Mouse (Mus musculus) heart, embryonic 15.5 days (tissue): Measurements from ENCODE around the gene Mroh2a. TPM values are rescaled to one million over a fixed set of nuclear protein-coding genes. Genes with fewer than 3 reads are reported as not detected.
A peak's percentile ranks its signal among the peaks of the same experiment; 100 is the strongest.

Experiments used
- ATAC-seq: fragments of 200-750 bp; cut with Nextera tagmentation; replicated peaks from 2 replicates; pipeline ENCODE4 v1.8.0; 2017; ENCODE audit warnings: low read depth, moderate TSS enrichment; ENCODE audit not compliant: insufficient number of reproducible peaks, insufficient read depth, low FRiP score
- H3K27ac ChIP-seq: fragments of 300-500 bp; sonication (generic); 2 replicates; pipeline ENCODE4 v1.5.1; 2015; ENCODE audit warnings: mild to moderate bottlenecking, inconsistent platforms
- H3K27me3 ChIP-seq: fragments of 300-500 bp; sonication (generic); 2 replicates; pipeline ENCODE4 v1.6.1; 2015; ENCODE audit warnings: inconsistent platforms
- H3K36me3 ChIP-seq: fragments of 300-500 bp; sonication (generic); 2 replicates; pipeline ENCODE4 v1.6.1; 2015; ENCODE audit warnings: mild to moderate bottlenecking, inconsistent platforms
- H3K4me1 ChIP-seq: fragments of 300-500 bp; sonication (generic); replicated peaks from 2 replicates; pipeline ENCODE4 v1.6.1; 2015; ENCODE audit warnings: inconsistent platforms
- H3K4me2 ChIP-seq: fragments of 300-500 bp; sonication (generic); 2 replicates; pipeline ENCODE4 v1.6.1; 2015; ENCODE audit warnings: inconsistent platforms, mild to moderate bottlenecking, moderate library complexity
- H3K4me3 ChIP-seq: fragments of 300-500 bp; sonication (generic); 2 replicates; pipeline ENCODE4 v1.5.1; 2015; ENCODE audit warnings: mild to moderate bottlenecking, inconsistent platforms
- H3K9ac ChIP-seq: fragments of 300-500 bp; sonication (generic); 2 replicates; pipeline ENCODE4 v1.6.1; 2015; ENCODE audit warnings: mild to moderate bottlenecking, inconsistent platforms
- H3K9me3 ChIP-seq: fragments of 300-500 bp; sonication (generic); replicated peaks from 2 replicates; pipeline ENCODE4 v1.6.1; 2016; ENCODE audit warnings: inconsistent platforms
- WGBS: fragments of 180-500 bp; shearing (Covaris S2); methylation state at CpG from one replicate; pipeline ENCODE4 v1.1.7; 2015; ENCODE audit warnings: mixed read lengths; 5-methylcytosine and 5-hydroxymethylcytosine counted together
- polyA plus RNA-seq: library from polyadenylated mRNA; unstranded; fragments of >200 nt; fragmentation: Nextera tagmentation; extraction: Ambion mirVana; gene quantifications from 2 replicates; pipeline ENCODE4 v1.2.1, GENCODE M21; 2015

Mroh2a gene
- polyA plus RNA-seq, 1 experiment from 2014 or later: 0.60 TPM

DNA sequence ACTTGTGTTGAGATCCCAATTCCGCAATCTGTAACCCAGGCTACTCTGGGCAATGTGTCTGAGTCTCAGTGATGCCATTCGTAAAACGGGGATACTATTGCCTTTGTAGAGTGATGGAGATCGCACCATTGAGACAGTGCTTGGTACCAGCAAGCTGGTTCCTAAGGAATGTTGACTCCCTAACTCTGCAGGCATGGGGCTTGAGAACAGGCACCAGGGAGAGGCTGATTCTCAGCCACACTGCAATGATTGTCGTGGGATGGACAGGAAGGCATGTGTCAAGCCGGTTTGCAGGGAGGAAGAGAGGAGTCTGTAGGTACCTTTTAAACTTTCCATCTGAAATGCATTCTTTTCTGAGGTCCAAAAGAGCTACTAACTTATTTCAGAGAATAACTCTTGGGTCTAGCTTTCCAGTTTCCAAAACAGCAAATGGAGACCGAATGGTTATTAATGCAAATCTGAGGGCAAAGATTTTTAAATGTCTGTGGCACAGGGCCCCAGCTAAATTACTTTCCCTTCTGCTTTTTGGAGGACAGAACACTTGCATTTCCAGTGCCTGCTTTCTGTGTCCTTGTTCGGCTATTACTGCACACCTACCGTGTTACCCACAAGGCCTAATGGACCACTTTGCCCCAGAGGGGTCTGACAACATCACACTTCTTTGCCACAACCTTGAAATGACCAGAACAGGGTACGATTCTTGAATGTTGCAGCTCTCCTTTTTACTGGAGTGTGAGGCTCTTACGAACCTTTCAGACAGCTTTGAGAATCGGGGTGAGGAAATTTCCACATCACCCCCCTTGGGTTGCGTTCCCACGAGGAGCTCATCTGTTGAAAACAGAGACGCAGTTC is 56.8 kb downstream of the Mroh2a start:
- Histone ChIP-seq H3K27me3 (no peaks in the 10 kb centered on the region), H3K9ac (no peak overlapping the region), H3K4me1 (no peaks in the 10 kb centered on the region), H3K9me3 (peaks cover 6% of the 10 kb centered on the region; the same call in 1 of the 2 replicates), H3K27ac (no peak overlapping the region), H3K4me3 (no peak overlapping the region), H3K4me2 (no peak overlapping the region), H3K36me3 (no peaks in the 10 kb centered on the region)
- no peak for ATAC-seq
- WGBS: 72% methylated on average over 15 of the region's 15 CpGs

- Histone ChIP-seq H3K4me2 (no peak overlapping the region), H3K36me3 (no peaks in the 10 kb centered on the region), H3K4me3 (no peak overlapping the region), H3K27ac (no peak overlapping the region), H3K27me3 (no peaks in the 10 kb centered on the region), H3K4me1 (no peaks in the 10 kb centered on the region), H3K9ac (no peak overlapping the region), H3K9me3 (peaks cover 6% of the 10 kb centered on the region; the same call in 1 of the 2 replicates)
- WGBS: 54% methylated on average over 10 of the region's 10 CpGs
- ATAC-seq: peak; percentile 6; the same call in 1 of the 2 replicates
Measured at GRCm38 (mm10) chr1:88284228-88284945, 57.6 kb downstream of the Mroh2a start.

DNA sequence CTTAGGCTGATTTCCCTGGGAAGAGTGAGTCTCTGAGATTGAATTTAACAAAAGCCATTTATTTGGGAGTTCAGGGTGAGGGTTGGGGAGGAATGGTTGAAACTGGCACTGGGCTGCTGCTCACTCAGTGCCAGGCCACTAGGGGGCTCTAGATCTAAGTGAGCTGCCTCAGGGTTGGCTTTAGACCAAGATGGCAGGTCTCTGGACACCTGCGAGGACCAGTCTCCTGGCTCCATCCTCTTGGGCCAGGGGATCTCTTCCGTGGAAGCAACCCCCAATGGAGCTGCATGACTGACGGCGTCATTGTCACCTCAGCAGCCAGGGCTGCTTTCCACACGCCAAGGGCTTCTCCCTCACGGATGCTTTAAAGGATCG is 58.1 kb downstream of the Mroh2a start:
- no peak for ATAC-seq
- Histone ChIP-seq H3K4me1 (no peaks in the 10 kb centered on the region), H3K4me2 (no peak overlapping the region), H3K27me3 (no peaks in the 10 kb centered on the region), H3K4me3 (no peak overlapping the region), H3K27ac (no peak overlapping the region), H3K9me3 (peaks cover 6% of the 10 kb centered on the region; the same call in 1 of the 2 replicates), H3K9ac (no peak overlapping the region), H3K36me3 (no peaks in the 10 kb centered on the region)
- 59% methylated on average over 7 of the region's 7 CpGs for WGBS

DNA sequence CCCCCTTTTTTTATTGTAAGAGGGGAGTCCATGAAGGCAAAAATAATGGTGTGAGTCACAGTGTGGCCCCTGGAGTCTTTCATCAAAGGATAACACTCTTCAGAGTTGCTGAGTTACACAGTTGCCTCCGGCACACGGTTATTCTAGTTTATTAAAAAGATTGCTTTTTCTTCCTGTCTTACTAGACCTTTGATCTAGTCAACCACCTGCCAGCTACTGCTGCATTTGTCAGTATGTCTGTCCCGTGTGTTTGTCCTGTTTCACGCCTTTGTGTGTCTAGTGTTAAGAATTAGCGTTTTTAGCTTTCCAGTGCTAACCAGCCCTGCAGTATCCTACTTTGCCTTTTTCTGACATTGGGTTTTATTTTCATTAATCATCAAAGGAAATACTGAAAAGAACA is 58.9 kb downstream of the Mroh2a start:
- no peak overlapping the region for H3K27ac ChIP-seq
- no peaks in the 10 kb centered on the region for H3K36me3 ChIP-seq
- peaks cover 6% of the 10 kb centered on the region; the same call in 1 of the 2 replicates for H3K9me3 ChIP-seq
- H3K4me3 ChIP-seq: no peak overlapping the region
- H3K4me2 ChIP-seq: no peak overlapping the region
- 62% methylated on average over 5 of the region's 5 CpGs for WGBS
- H3K4me1 ChIP-seq: no peaks in the 10 kb centered on the region
- H3K9ac ChIP-seq: no peak overlapping the region
- no peaks in the 10 kb centered on the region for H3K27me3 ChIP-seq
- ATAC-seq: no peak

DNA sequence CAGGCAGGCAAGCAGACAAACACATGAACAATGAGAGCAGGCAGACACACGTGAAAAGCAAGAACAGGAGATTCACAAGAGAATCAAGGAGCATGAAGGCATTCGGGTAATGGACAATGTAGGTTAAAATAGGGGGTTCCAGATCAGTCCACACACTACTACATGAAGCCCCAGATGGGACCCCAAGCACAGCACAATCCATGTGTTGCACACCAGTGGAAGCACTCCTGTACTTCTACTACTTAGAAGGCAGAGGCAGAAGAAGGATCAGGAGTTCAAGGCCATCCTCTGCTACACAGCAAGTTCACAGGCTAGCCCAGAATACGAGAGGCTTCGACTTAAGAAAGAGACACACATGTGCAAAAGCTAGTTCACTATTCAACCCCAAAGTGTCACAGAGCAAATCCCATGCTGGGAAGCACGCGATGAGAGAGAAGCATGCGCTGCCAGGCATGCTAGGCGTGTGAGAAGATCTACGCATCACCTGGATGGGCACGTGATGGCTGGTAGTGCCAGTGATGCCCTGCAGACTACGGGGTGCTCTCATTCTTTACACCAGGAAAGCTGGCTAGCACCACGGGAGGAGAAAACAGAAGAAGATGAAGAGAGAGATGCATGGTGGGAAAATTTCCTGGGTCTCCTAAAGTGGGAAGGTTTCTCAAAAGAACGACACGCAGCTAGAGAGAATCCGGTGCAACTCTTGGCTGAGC is 59.5 kb downstream of the Mroh2a start:
- Histone ChIP-seq H3K36me3 (no peaks in the 10 kb centered on the region), H3K9ac (no peak overlapping the region), H3K9me3 (peaks cover 6% of the 10 kb centered on the region; the same call in 1 of the 2 replicates), H3K4me3 (no peak overlapping the region), H3K4me2 (no peak overlapping the region), H3K4me1 (no peaks in the 10 kb centered on the region), H3K27ac (no peak overlapping the region), H3K27me3 (no peaks in the 10 kb centered on the region)
- ATAC-seq: no peak
- 74% methylated on average over 15 of the region's 15 CpGs for WGBS

DNA sequence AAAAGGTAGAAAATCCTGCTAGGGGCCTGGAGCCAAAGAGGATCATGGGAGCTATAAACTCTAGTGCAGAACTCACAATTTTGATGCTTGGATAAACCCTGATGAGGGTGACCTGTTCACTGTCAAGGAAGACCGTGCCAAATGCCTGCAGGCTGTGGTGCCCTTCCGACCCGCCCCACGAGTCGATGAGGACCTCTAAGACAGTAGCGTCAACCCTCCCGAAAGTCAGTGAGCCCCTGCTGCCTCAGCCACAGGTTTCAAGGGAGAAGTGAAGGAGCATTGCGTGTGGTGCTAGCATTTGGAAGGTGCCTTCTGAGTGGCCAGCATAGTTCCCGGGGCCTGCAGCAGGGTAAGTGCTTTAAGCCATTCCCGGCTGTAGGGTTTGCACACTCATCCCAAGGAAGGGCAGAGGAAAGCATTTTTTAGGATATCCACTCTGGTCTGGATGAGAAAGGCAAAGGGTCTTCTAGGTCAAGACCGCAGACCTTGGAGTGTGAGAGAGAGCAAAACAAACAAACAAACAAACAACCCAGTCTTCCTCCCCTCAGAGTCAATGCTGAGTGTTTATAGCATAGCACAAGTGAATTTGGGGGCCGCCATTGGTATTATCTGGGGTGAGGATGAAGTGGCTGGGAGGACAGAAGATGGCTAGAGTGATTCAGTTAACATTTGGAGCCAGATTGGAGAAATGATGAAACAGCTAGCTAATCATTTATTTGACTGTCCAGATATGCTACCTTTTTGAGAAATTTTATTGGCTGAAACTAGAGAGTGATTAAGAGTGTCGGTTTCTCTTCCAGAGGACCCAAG is 60.3 kb downstream of the Mroh2a start:
- Histone ChIP-seq H3K9ac (no peak overlapping the region), H3K4me1 (no peaks in the 10 kb centered on the region), H3K4me3 (no peak overlapping the region), H3K9me3 (peaks cover 6% of the 10 kb centered on the region; the same call in 1 of the 2 replicates), H3K4me2 (no peak overlapping the region), H3K36me3 (no peaks in the 10 kb centered on the region), H3K27ac (no peak overlapping the region), H3K27me3 (no peaks in the 10 kb centered on the region)
- WGBS: 67% methylated on average over 13 of the region's 13 CpGs
- no peak for ATAC-seq

DNA sequence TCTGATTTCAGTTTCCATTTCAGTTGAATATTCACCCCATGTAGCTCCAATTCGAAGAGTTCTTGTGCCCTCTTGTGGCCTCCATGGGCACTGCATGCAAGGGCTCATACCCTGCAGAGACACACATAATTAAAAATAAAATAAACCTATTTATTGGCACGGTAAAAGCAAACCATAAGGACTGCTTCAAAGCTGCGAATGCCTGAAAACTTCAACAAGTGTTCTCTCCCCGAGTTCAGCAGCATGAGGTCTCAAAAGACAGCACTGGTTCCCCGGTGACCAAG is 60.9 kb downstream of the Mroh2a start:
- WGBS: 30% methylated on average over 5 of the region's 5 CpGs
- H3K27ac ChIP-seq: no peak overlapping the region
- H3K9ac ChIP-seq: no peak overlapping the region
- no peak overlapping the region for H3K4me2 ChIP-seq
- ATAC-seq: no peak
- H3K4me1 ChIP-seq: no peaks in the 10 kb centered on the region
- no peak overlapping the region for H3K4me3 ChIP-seq
- peaks cover 6% of the 10 kb centered on the region; the same call in 1 of the 2 replicates for H3K9me3 ChIP-seq
- no peaks in the 10 kb centered on the region for H3K27me3 ChIP-seq
- no peaks in the 10 kb centered on the region for H3K36me3 ChIP-seq

- WGBS: 32% methylated on average over 3 of the region's 3 CpGs
- no peak overlapping the region for H3K4me3 ChIP-seq
- H3K27ac ChIP-seq: no peak overlapping the region
- no peak overlapping the region for H3K9ac ChIP-seq
- no peaks in the 10 kb centered on the region for H3K27me3 ChIP-seq
- no peak for ATAC-seq
- no peak overlapping the region for H3K4me2 ChIP-seq
- H3K4me1 ChIP-seq: no peaks in the 10 kb centered on the region
- H3K36me3 ChIP-seq: no peaks in the 10 kb centered on the region
- peaks cover 6% of the 10 kb centered on the region; the same call in 1 of the 2 replicates for H3K9me3 ChIP-seq
Measured at GRCm38 (mm10) chr1:88288056-88288788, 61.4 kb downstream of the Mroh2a start.

- Histone ChIP-seq H3K9me3 (peaks cover 6% of the 10 kb centered on the region; the same call in 1 of the 2 replicates), H3K9ac (no peak overlapping the region), H3K4me2 (no peak overlapping the region), H3K27ac (no peak overlapping the region), H3K4me3 (no peak overlapping the region), H3K27me3 (no peaks in the 10 kb centered on the region), H3K4me1 (no peaks in the 10 kb centered on the region), H3K36me3 (no peaks in the 10 kb centered on the region)
- no peak for ATAC-seq
- WGBS: 63% methylated on average over 3 of the region's 3 CpGs
Measured at GRCm38 (mm10) chr1:88288789-88289127, 62.0 kb downstream of the Mroh2a start.

DNA sequence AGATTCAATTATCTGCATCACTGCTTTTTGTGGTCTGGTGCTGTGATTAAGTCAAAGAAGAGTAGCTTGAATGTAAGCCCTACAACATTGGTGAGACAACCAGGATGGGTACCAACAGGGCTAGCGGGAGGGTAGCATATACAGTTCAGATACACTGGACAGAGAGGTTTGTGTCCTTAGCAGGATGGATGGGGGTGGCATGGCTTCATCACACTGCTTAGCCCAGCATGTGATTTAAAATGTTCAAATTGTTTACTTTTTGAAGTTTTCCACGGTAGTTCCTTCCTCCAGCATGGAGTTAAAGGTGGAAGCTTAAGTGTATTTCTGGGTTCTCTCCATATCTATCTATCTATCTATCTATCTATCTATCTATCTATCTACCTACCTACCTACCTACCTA is 62.4 kb downstream of the Mroh2a start:
- H3K27ac ChIP-seq: no peak overlapping the region
- H3K4me3 ChIP-seq: no peak overlapping the region
- peaks cover 6% of the 10 kb centered on the region; the same call in 1 of the 2 replicates for H3K9me3 ChIP-seq
- no peak overlapping the region for H3K9ac ChIP-seq
- H3K27me3 ChIP-seq: no peaks in the 10 kb centered on the region
- no peaks in the 10 kb centered on the region for H3K36me3 ChIP-seq
- no peak overlapping the region for H3K4me2 ChIP-seq
- WGBS: 44% methylated on average over 2 of the region's 2 CpGs
- ATAC-seq: no peak
- no peaks in the 10 kb centered on the region for H3K4me1 ChIP-seq
